Mouse (Mus musculus) embryonic fibroblast, embryonic 13.5 days (primary cell): ENCODE data around the gene Chrd. TPM values are rescaled to one million over a fixed set of nuclear protein-coding genes. Genes with fewer than 3 reads are reported as not detected.

Experiments used
- H3K27ac ChIP-seq: 2 replicates; pipeline ENCODE4 v1.5.1; 2012; ENCODE audit warnings: low read length, control low read depth, inconsistent platforms; ENCODE audit not compliant: insufficient read depth
- H3K4me1 ChIP-seq: 2 replicates; pipeline ENCODE4 v1.6.1; 2011; ENCODE audit warnings: low read length; ENCODE audit not compliant: control insufficient read depth, insufficient read depth
- H3K4me3 ChIP-seq: 2 replicates; pipeline ENCODE4 v1.5.1; 2011; ENCODE audit warnings: mild to moderate bottlenecking, control low read depth, low read length; ENCODE audit not compliant: insufficient read depth
- CTCF ChIP-seq: IDR thresholded peaks from 2 replicates; pipeline ENCODE4 v1.5.1; 2011; ENCODE audit warnings: mild to moderate bottlenecking, control low read depth, low read length, moderate library complexity, borderline replicate concordance; ENCODE audit not compliant: insufficient read depth
- POLR2A ChIP-seq: IDR thresholded peaks from 2 replicates; pipeline ENCODE4 v1.6.1; 2011; ENCODE audit warnings: low read depth, mild to moderate bottlenecking, control low read depth, low read length, moderate library complexity
- polyA plus RNA-seq: library from polyadenylated mRNA; stranded (reverse); fragments of >200 nt; gene quantifications from 2 replicates; pipeline ENCODE4 v1.2.4, GENCODE M21; 2011; ENCODE audit warnings: low read depth; ENCODE audit not compliant: missing spikeins, insufficient read length

Chrd gene
- polyA plus RNA-seq, 1 experiment, result 7.3 TPM

DNA sequence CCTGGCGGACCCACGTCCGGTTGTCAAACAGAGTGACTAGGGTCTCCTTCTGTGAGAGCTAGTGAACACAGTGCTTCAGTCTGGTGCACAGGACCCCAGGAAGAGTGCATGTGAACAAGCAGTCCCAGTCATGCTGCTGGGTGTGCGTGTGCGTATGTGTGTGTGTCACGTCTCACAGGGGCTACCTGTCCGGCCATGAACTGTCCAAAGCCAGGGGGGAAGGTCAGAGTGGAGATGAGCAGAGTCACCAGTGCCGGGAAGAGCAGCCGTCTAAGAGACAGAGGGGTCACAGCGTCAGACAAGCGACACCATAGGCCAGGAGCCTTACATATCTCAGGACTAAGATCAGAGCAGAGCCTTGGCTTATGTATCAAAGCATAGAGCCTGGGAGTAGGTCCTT, 22.6 kb upstream of the Chrd start:
- no peak for TF ChIP-seq CTCF
- no peak for TF ChIP-seq POLR2A

DNA sequence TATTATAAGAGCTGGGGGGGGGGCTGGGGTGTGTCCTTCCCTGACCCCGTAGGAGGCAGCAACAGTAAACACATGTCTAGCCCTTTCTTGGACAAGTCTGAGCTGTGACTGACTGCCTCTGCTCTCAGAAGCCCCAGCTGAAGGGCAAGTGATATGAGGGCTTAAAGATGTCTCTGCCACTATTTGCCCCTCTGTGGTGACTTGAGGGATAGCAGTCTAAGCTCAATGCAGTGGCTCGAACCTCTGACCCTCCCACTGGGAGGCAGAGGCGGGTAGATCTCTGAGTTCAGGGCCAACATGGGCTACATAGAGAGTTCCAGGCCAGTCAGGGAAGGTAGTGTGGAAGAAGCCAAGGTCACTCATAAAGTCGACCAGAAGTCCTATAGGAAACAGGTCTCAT, 22.1 kb upstream of the Chrd start:
- Histone ChIP-seq H3K4me3 (no peak overlapping the region), H3K4me1 (peaks cover 3% of the 10 kb centered on the region; the same call in 1 of the 2 replicates), H3K27ac (no peak overlapping the region)
- no peak for TF ChIP-seq POLR2A
- TF ChIP-seq CTCF, result no peak

More for the DNA sequence above, 22.6 kb upstream of the Chrd start:
- no peak overlapping the region for H3K27ac ChIP-seq
- no peak overlapping the region for H3K4me3 ChIP-seq
- H3K4me1 ChIP-seq, result peaks cover 3% of the 10 kb centered on the region; the same call in 1 of the 2 replicates

DNA sequence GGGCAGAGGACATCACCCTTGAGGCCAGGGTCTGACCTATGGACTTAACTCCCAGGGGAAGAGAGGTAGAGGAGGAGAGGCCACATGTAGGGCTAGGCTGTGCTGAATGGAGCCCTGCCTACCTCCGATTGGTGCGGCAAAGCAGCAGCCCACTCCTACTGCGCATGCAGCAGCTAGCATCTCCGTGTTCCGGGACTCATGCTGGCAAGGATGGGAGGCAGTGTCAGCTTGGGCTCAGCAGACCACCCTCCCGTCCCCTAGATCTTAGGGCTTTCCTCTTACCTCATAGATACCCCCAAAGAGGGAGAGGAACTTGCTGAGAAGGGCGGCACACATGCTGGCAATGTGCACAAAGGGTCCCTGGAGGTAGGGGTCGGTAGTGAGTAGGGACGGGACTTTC, 20.7 kb upstream of the Chrd start:
- Histone ChIP-seq H3K4me1 (peaks cover 3% of the 10 kb centered on the region; the same call in 1 of the 2 replicates), H3K27ac (no peak overlapping the region), H3K4me3 (no peak overlapping the region)
- TF ChIP-seq CTCF (no peak), POLR2A (no peak)

DNA sequence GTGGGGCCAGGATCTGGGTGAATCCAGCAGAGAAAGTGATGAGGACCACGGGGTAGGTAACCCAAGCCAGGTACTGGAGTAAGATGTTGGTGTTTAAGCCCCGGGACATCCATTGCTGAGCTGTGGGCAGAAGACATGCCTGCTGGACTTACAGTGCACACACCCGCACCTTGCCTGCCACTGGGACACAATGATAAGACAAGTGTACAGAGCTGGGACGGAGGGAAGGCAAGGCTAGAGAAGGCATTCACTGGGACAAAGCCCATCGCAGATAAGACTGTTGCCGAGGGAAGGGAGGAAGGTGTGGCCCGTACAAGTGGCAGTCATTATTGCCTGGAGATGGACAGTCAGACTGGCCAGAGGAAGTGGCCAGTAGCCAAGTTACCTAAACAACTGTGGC, 20.0 kb upstream of the Chrd start:
- TF ChIP-seq CTCF (no peak), POLR2A (no peak)
- Histone ChIP-seq H3K27ac (no peak overlapping the region), H3K4me1 (peaks cover 3% of the 10 kb centered on the region; the same call in 1 of the 2 replicates)

DNA sequence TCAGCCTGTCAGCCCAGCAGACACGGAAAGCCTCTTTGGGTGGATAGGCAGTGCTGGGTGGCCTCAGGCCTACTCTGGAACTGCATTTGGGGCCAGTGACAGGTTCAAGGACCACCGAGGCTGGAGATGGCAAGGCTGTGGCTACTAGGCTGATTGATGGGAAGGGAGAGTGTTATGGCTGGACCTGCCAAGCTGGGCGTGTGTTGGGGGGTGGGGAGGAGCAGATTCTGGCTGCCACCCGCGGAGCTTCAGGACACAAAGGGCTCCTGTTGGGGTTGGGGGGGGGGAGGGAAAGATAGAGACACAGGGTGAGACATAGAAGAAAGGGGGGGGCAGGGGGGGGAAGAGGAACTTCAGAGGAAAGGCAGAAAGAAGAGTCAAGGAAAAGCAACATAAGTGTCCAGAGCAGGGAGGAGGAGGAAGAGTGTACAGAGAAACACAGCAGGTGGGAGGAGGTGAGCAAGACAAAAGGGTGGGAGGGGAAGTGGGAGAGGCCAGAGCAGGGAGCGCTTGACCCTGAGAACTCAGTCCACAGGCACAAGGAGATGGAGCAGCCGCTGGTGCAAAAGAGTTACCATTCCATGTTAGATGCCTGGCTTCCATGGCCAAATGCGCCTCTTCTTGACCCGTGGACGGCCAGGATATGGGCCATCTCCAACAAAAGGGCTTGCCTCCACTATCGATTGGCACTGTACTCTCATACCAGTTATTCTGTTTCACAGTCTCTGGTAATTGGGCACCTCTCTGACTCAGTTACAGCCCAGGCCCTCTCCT, 18.4 kb upstream of the Chrd start:
- TF ChIP-seq CTCF (no peak), POLR2A (no peak)
- no peak overlapping the region for H3K27ac ChIP-seq
- H3K4me1 ChIP-seq, result peaks cover 3% of the 10 kb centered on the region; the same call in 1 of the 2 replicates
- H3K4me3 ChIP-seq, result peak overlapping the region; percentile 71; the same call in 1 of the 2 replicates

More for the DNA sequence above, 20.0 kb upstream of the Chrd start:
- no peak overlapping the region for H3K4me3 ChIP-seq

DNA sequence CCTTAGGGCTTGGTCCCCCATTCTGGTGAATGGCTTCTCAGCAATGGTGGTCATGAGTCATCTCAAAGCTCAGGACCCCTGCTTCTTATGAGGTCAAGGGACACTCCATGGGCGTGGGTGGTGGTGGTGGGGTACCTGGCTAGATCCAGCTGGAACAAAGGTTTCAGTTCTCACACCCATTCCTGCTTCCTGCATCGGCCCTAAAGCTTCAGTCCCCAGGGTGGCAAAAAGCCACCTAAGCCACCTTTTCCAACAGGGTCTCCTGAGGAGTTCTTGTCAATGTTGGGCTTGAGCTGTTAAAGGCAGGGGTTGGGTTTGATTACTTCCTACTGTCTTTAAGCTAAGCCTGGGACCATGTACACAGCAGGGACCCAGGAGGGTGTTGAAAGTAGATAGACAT, 17.8 kb upstream of the Chrd start:
- no peak overlapping the region for H3K27ac ChIP-seq

DNA sequence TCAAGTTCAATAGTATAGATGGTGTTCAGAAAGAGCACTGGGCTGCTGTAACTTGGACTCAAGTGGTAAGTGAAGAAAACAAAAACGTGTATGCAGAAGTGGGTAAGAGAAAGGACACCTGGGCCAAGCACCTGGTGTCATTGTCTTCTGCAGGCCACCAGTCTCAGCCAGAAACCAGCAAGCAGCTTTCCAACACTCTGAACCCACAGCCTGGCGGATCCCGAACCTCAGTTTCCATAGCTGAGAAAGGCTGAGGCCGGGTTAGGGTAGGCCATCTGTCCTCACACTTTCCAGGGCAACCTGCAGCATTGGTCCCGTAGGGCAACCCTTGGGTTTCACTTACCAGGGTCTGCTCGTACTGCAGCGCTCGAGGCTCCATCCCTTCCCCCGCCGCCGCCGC, 17.4 kb upstream of the Chrd start:
- peak overlapping the region; percentile 71 for H3K4me3 ChIP-seq
- TF ChIP-seq CTCF (no peak), POLR2A (no peak)
- H3K27ac ChIP-seq, result peak overlapping the region; percentile 80
- peaks cover 3% of the 10 kb centered on the region; the same call in 1 of the 2 replicates for H3K4me1 ChIP-seq

More for the DNA sequence above, 17.8 kb upstream of the Chrd start:
- H3K4me3 ChIP-seq, result peak overlapping the region; percentile 71
- H3K4me1 ChIP-seq, result peaks cover 3% of the 10 kb centered on the region; the same call in 1 of the 2 replicates
- TF ChIP-seq POLR2A, result no peak

DNA sequence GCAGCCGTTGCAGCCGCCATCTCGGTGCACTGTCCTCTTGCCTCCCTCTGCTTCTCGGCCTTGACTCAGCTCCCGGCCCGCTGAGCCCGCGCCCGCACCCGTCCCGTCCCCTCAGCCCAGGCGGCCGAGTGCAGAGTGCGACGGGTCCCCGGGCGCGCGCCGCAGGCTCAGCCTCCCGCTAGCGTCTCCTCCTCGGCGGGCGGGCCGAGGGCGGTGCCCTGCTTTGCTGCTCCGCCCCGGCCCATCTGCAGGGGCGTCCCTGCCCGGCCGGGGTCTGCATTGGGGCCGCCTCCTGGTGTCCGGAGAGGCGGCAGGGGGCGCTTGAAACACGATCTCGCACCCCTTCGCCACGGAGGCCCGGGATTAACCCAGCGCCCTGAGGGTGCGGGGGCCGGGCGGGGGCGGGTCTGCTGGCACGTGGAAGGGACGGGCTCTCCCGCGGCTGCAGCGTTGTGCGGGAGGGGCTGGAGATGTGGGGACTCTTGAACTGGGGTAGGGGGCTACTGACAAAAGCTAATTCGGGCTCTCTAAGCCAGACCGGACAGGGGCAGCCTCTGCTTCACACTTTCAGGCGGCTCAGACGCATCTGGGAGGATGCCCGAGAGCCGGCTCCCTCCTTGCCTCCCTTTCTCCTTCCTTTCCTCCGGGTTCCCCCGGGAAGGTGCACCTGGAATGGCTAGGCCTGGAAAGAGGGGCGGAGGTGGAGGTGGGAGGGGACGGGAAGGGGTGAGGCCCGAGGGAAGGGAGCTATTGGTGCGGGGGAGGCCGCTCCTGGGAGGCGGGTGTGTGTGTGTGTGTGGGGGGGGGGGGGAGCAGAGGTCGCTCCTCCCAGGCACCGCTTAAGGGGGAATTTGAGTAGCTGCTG, 16.7 kb upstream of the Chrd start:
- Histone ChIP-seq H3K4me3 (peak overlapping the region; percentile 71), H3K27ac (peak overlapping the region; percentile 80), H3K4me1 (peaks cover 3% of the 10 kb centered on the region; the same call in 1 of the 2 replicates)
- TF ChIP-seq CTCF (no peak), POLR2A (peak; percentile 94)

DNA sequence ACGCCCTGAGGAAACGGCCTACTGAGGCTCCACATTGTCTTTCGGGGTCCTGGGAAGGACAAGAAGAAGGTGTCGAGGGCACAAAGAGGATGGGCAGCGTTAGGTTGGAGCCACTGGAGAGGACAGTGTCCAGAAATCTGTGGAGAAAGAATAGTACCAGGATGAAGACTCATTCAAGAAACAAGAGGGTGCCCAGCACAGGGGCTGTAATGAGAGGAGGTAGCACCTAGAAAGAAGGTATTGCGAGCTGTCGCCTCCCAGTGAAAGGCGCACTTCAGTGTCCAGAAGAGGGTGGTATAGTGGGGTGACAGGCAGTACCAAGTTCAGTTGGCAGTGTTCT, 16.1 kb upstream of the Chrd start:
- H3K4me3 ChIP-seq, result peak overlapping the region; percentile 46
- H3K4me1 ChIP-seq, result peaks cover 3% of the 10 kb centered on the region; the same call in 1 of the 2 replicates
- TF ChIP-seq CTCF, result no peak
- peak; percentile 60 for TF ChIP-seq POLR2A
- H3K27ac ChIP-seq, result peak overlapping the region; percentile 76
